Mouse (Mus musculus) hindbrain, embryonic 11.5 days (tissue): ENCODE data around the gene Selenom. TPM values are rescaled to one million over a fixed set of nuclear protein-coding genes. Genes with fewer than 3 reads are reported as not detected.

Experiments
- ATAC-seq: fragments of 200-750 bp; cut with Nextera tagmentation; 2 replicates; pipeline ENCODE4 v1.8.0; 2017; ENCODE audit warnings: mild to moderate bottlenecking, moderate TSS enrichment, moderate library complexity; ENCODE audit not compliant: low FRiP score
- DNase-seq: peaks from one replicate; pipeline ENCODE4 v3.0.0-alpha.2; 2015; ENCODE audit warnings: low spot score
- H3K27ac ChIP-seq: fragments of 300-500 bp; sonication (generic); 2 replicates; pipeline ENCODE4 v1.5.1; 2014; ENCODE audit warnings: mild to moderate bottlenecking, low read depth, low read length
- H3K27me3 ChIP-seq: fragments of 300-500 bp; sonication (generic); 2 replicates; pipeline ENCODE4 v1.6.1; 2014; ENCODE audit warnings: mild to moderate bottlenecking, low read length, moderate library complexity, mixed read lengths; ENCODE audit not compliant: control insufficient read depth, insufficient read depth
- H3K36me3 ChIP-seq: fragments of 300-500 bp; sonication (generic); 2 replicates; pipeline ENCODE4 v1.6.1; 2014; ENCODE audit warnings: mild to moderate bottlenecking, low read length, moderate library complexity, mixed read lengths; ENCODE audit not compliant: control insufficient read depth, insufficient read depth
- H3K4me1 ChIP-seq: fragments of 300-500 bp; sonication (generic); replicated peaks from 2 replicates; pipeline ENCODE4 v1.6.1; 2014; ENCODE audit warnings: low read length, mixed read lengths; ENCODE audit not compliant: control insufficient read depth, insufficient read depth
- H3K4me2 ChIP-seq: fragments of 300-500 bp; sonication (generic); replicated peaks from 2 replicates; pipeline ENCODE4 v1.6.1; 2014; ENCODE audit warnings: mild to moderate bottlenecking, low read depth, low read length
- H3K4me3 ChIP-seq: fragments of 300-500 bp; sonication (generic); 2 replicates; pipeline ENCODE4 v1.5.1; 2014; ENCODE audit warnings: low read depth, low read length
- H3K9ac ChIP-seq: fragments of 300-500 bp; sonication (generic); 2 replicates; pipeline ENCODE4 v1.6.1; 2014; ENCODE audit warnings: low read depth, low read length
- H3K9me3 ChIP-seq: fragments of 300-500 bp; sonication (generic); 2 replicates; pipeline ENCODE4 v1.6.1; 2016; ENCODE audit warnings: low read length; ENCODE audit not compliant: control insufficient read depth
- WGBS: fragments of 180-500 bp; shearing (Covaris S2); extraction: QIAGEN DNeasy Blood & Tissue Kit; methylation state at CpG from one replicate; pipeline ENCODE4 v1.1.7; 2014; 5-methylcytosine and 5-hydroxymethylcytosine counted together
- polyA plus RNA-seq: library from polyadenylated mRNA; unstranded; fragments of >200 nt; fragmentation: Nextera tagmentation; extraction: Ambion mirVana; gene quantifications from 2 replicates; pipeline ENCODE4 v1.2.1, GENCODE M21; 2014

The Selenom gene
- polyA plus RNA-seq, 1 experiment from 2014 or later: 66.5 TPM

DNA sequence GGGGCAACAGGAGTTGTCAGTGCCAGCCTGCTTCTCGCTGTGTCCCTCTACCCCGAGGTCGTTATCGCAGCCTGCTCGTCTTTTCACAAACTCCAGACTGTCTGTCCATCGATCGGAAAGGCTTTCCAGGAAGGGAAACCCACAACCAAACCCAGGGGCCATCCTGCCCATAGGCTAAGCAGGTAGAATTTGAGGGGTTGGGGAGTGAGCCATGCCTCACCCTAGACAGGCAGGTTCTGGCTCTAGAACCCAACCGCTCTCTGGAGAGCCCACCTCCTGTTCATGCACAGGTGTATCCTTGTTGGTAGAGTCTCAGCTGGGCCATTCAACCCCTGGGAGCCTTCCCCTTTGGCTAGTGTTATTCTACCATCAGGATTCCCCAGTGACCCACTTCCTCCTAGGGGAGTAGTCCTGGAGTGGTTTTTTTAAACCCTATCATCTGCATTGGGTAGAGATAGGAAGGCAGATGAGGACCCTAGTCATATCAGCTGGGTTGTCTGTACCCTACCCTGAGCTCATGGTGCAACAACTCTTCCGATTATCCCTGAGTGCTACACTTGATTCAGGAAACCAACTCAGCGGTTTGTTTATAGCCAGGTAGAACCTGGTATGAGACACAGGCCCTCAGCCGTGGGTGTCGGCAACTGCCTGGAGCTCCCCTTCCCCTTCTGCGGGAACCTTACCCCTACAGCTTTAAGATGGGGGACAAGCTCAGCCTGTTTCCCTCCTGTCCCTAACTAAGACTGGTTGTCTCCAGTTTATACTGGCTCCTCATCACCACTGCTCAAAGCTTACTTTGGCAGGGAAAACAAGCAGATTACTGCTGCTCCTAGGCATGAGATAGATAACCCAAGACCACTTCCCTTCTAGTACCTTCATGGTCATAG, 3.6 kb downstream of the Selenom start:
- Histone ChIP-seq H3K4me1 (0 out of 2 replicates have a peak, but pooled peaks cover 2% of the 10 kb centered on the region), H3K4me2 (peak overlapping the region; percentile 44), H3K36me3 (no peaks in the 10 kb centered on the region), H3K27me3 (peaks cover 20% of the 10 kb centered on the region), H3K27ac (no peak overlapping the region), H3K4me3 (no peak overlapping the region), H3K9me3 (no peaks in the 10 kb centered on the region), H3K9ac (no peak overlapping the region)
- WGBS: 58% methylated on average over 13 of the region's 13 CpGs
- DNase-seq (no peak), ATAC-seq (no peak)

DNA sequence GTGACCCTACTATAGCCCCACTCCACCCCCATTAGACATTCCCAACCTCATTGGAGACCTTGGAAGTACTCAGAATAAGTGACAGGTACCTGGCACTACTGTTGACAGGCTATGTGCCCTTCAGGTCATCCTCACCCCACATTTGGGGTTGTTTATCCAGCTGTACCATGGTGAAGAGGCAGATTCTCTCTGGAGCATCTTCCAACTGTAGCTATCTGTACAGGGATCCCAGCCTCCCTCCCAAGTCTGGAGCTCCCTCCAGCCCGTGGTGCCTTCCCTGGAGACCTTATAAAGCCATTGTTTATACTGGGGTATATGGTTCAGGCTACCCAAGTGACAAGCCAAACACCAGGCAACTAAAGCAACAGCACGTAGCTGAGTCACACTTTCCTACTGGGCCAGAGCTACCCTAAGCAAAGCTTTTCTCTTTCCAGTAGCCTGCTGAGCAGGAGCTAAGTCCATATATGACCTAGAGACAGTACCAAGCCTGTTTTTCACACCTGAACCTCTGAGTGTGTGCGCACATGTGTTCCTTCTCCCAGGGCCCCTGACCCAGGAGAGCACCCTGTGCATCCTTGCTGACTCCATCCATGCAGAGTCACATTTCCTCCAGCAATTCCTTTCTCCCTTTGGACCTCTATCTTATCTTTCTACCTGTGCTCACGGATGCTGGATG, 4.7 kb downstream of the Selenom start:
- 0 out of 2 replicates have a peak, but pooled peaks cover 2% of the 10 kb centered on the region for H3K4me1 ChIP-seq
- DNase-seq (no peak), ATAC-seq (no peak)
- 0 out of 2 replicates have a peak, but pooled peaks cover under 1% of the 10 kb centered on the region for H3K36me3 ChIP-seq
- peaks cover 20% of the 10 kb centered on the region for H3K27me3 ChIP-seq
- no peak overlapping the region for H3K4me3 ChIP-seq
- 77% methylated on average over 4 of the region's 4 CpGs for WGBS
- H3K4me2 ChIP-seq: no peak overlapping the region
- no peak overlapping the region for H3K27ac ChIP-seq
- H3K9me3 ChIP-seq: no peaks in the 10 kb centered on the region
- no peak overlapping the region for H3K9ac ChIP-seq

DNA sequence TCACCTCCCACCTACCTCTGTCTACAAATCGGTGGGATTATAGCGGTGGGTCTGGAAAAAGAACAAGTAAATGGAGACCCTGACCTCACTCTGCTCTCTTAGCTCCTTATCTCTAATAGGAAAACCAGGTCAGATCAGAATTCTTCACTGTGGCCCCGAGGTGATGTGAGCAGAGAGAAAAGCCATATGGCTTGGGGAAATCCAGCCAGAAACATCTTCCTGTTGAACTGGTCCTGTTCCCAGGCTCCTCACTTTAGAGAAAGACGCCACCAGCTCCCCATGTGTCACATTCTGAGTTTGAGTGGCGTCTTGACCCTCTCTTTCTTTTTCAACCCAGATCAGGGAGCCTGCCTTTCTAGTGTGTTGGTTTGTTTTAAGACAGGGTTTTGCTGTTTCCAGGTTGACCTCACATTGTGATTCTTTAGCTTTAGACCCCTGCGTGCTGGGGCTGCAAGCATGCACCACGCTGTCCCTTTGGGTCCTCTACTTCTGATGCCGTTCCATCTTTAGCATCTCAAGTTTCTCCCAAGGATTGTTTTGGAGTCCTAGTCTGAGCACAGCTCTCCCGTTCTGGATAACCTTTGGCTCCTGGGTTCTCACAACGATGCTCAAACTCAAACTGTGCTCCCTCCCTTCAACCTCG, 5.4 kb downstream of the Selenom start:
- 76% methylated on average over 11 of the region's 11 CpGs for WGBS
- no peaks in the 10 kb centered on the region for H3K9me3 ChIP-seq

DNA sequence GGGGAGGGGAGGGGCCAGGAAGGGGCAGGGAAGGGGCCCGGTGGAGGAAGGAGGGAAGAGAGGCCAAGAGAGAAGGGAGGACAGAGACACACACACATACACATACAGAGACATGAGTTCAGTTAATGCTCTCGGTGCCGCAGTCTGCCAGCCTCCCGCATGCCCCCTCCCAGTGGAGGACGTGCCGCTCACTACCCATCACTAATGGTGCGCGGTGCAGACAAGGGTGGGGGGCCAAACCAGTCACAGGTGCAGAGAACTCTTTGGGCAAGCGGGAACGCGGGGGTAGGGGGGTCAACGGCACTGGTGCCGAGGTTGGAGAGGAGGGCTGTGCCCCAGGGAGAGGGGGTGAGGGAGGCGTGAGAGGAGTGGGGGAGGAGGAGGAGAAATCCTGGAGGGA, 6.4 kb downstream of the Selenom start:
- Histone ChIP-seq H3K9ac (no peak overlapping the region), H3K9me3 (no peaks in the 10 kb centered on the region), H3K27ac (no peak overlapping the region), H3K4me2 (no peak overlapping the region), H3K4me3 (no peak overlapping the region), H3K4me1 (no peaks in the 10 kb centered on the region), H3K27me3 (peaks cover 17% of the 10 kb centered on the region), H3K36me3 (0 out of 2 replicates have a peak, but pooled peaks cover 4% of the 10 kb centered on the region)
- 72% methylated on average over 14 of the region's 14 CpGs for WGBS
- DNase-seq: no peak
- ATAC-seq: no peak

More for the DNA sequence above, 5.4 kb downstream of the Selenom start:
- no peak overlapping the region for H3K27ac ChIP-seq
- no peak for ATAC-seq
- H3K9ac ChIP-seq: no peak overlapping the region
- H3K4me1 ChIP-seq: 0 out of 2 replicates have a peak, but pooled peaks cover 2% of the 10 kb centered on the region
- no peak overlapping the region for H3K4me2 ChIP-seq
- H3K4me3 ChIP-seq: no peak overlapping the region
- DNase-seq: no peak
- H3K36me3 ChIP-seq: 0 out of 2 replicates have a peak, but pooled peaks cover 4% of the 10 kb centered on the region
- H3K27me3 ChIP-seq: peaks cover 20% of the 10 kb centered on the region

DNA sequence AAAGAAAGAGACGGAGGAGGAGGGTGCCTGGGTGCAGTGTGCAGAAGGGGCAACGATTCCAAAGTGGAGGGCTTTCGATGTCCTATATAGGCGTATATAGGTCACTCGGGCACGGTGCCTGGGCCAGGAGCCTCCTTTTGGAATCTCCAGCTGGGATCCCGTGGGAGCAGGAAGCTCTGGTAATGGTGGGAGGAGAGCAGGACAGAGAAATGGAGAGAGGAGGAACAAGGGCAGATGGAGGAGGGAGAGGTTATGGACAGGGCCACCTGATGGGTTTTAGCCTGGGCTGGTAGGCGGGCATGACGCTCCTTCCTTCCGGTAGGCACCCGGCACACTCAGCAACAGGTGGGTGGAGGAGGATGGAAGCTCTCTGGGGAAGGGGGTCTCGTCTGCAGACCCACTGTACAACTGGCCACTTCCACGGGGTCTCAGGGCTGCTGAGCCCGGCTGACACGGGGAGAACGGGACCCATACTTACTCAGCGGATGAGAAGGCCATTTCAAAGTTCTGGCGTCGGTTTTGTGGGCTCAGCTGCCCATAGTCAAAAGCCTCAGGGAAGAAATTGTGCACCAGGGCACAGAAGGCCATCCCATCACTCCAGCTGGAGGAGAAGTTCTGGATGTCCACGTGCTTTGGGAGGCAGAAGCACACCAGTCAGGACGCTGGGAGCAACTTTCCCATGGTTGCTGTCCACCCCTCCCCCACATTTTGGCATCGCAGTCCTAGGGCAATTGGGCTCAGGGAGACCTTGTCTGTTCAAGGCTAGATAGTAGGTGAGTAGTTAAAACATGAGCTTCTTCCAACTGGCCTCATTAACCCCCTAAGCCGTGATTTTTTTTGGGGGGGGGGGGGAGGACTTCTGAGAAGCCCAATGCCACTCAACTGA, 7.1 kb downstream of the Selenom start:
- Histone ChIP-seq H3K4me2 (no peak overlapping the region), H3K9me3 (no peaks in the 10 kb centered on the region), H3K4me3 (no peak overlapping the region), H3K27me3 (peaks cover 10% of the 10 kb centered on the region), H3K27ac (no peak overlapping the region), H3K4me1 (no peaks in the 10 kb centered on the region), H3K9ac (no peak overlapping the region), H3K36me3 (0 out of 2 replicates have a peak, but pooled peaks cover 4% of the 10 kb centered on the region)
- DNase-seq (no peak), ATAC-seq (no peak)
- WGBS: 88% methylated on average over 23 of the region's 23 CpGs

DNA sequence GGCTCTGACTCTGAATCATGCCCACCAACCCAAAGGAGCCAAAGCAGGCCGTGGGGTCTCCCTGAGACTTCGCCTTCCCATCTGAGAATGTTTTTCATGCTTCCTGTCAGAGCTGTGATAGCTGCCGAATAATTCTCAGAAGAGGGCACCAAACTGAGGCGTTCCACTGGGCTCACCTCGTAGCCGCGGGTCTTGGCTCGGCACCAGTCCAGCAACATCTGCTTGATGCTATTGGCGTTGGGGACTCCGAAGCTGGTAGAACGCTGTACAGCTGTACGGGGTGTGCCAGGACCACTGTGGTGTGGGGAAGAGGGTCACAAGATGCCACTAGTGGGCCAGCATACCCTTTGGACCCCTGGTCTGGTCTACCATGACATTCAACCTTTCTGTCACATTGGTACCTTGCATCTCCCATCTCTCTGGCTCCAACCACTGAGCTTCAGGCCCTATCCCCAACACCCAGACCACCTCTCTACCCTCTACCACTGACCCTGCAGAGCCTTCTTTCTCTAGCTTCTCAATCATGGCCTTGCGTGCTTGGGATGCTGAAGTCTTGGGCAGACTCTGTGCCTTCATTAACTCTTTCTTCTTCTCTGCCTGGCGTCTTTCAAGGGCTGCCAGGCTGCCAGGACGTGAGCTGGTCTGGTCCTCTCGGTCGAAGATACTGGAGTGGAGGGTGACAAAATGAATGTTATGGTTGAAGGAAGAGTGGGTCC, 8.0 kb downstream of the Selenom start:
- DNase-seq (no peak), ATAC-seq (no peak)
- Histone ChIP-seq H3K9ac (no peak overlapping the region), H3K27me3 (peaks cover 8% of the 10 kb centered on the region), H3K4me3 (no peak overlapping the region), H3K27ac (no peak overlapping the region), H3K4me2 (no peak overlapping the region), H3K9me3 (no peaks in the 10 kb centered on the region), H3K4me1 (no peaks in the 10 kb centered on the region), H3K36me3 (0 out of 2 replicates have a peak, but pooled peaks cover 4% of the 10 kb centered on the region)
- WGBS: 93% methylated on average over 17 of the region's 17 CpGs

DNA sequence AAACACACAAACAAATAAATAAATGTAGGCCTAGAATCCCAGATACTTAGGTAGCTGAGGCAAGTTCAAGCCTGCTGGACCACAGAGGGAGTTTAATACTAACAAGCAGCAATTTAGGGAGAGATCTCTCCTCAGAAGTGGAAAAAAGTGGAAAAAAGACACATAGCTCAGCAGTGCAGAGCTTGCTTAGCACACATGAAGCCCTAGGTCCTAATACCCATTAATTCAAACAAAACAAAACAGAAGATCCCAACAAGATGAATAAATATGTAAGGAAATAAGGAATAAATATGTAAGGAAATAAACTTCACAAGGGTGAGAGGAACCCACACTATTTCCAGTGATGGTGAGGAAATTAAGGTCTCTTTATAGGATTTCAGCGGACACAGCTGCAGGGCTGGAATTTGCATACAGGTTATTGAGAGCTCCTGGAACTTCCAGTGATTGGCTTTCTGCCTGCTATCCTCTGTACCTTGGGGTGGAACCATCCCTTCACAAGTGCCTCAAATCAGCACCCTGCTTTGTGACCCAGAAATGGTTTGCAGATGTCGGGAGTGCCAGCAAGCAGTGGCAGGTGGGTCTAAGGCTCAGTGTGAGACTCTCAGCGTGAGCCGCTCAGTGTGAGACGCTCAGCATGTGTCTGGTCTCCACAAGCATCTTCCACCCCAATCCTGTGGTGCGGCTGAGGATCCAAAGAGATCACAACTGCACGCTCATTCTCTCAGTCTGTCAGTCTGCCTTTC, 9.5 kb downstream of the Selenom start:
- Histone ChIP-seq H3K27me3 (no peaks in the 10 kb centered on the region), H3K4me2 (no peak overlapping the region), H3K36me3 (0 out of 2 replicates have a peak, but pooled peaks cover 4% of the 10 kb centered on the region), H3K9me3 (no peaks in the 10 kb centered on the region), H3K4me3 (no peak overlapping the region), H3K4me1 (no peaks in the 10 kb centered on the region), H3K9ac (no peak overlapping the region), H3K27ac (no peak overlapping the region)
- no peak for ATAC-seq
- no peak for DNase-seq
- WGBS: 80% methylated on average over 7 of the region's 7 CpGs
